Mouse (Mus musculus) large intestine, adult 2 months (tissue): ENCODE results near the gene Gm20517. TPM values are rescaled to one million over a fixed set of nuclear protein-coding genes. Genes with fewer than 3 reads are reported as not detected.

Experiments used
- polyA plus RNA-seq: library from polyadenylated mRNA; depleted of rRNA; stranded (reverse); fragments of >200 nt; gene quantifications from 2 replicates; pipeline ENCODE4 v1.2.3, GENCODE M21; 2012; rRNA removed

The Gm20517 gene
- polyA plus RNA-seq, 1 experiment = 0.17 TPM

Other genes starting within 250 kb of the Gm20517 start
- gene Mrps10, start 242.7 kb upstream of the Gm20517 start, polyA plus RNA-seq = 21.0 and 21.9 TPM in 2 replicates
- 1.3 and 1.6 TPM in 2 replicates for gene Guca1b, start 226.2 kb upstream of the Gm20517 start, polyA plus RNA-seq
- gene Guca1a, start 211.0 kb upstream of the Gm20517 start, polyA plus RNA-seq = 2.2 and 3.0 TPM in 2 replicates
- 10.9 and 11.6 TPM in 2 replicates for gene AI661453, start 175.0 kb upstream of the Gm20517 start, polyA plus RNA-seq
- gene 1700001C19Rik, start 174.2 kb upstream of the Gm20517 start, polyA plus RNA-seq = 0.19 and 0.51 TPM in 2 replicates
- 15.3 and 19.7 TPM in 2 replicates for gene Taf8, start 109.3 kb upstream of the Gm20517 start, polyA plus RNA-seq
- 57.0 and 63.7 TPM in 2 replicates for gene Ccnd3, start 106.5 kb upstream of the Gm20517 start, polyA plus RNA-seq
- gene Bysl, start 97 bp upstream of the Gm20517 start, polyA plus RNA-seq = 8.4 and 10.4 TPM in 2 replicates
- 21.7 and 23.7 TPM in 2 replicates for gene Med20, start within 50 bp of the Gm20517 start, polyA plus RNA-seq
- gene Usp49, start 19.1 kb downstream of the Gm20517 start, polyA plus RNA-seq = 5.0 and 9.2 TPM in 2 replicates
- gene Tomm6, start 76.8 kb downstream of the Gm20517 start, polyA plus RNA-seq = 105 and 126 TPM in 2 replicates
- 4.4 and 7.3 TPM in 2 replicates for gene Frs3, start 77.4 kb downstream of the Gm20517 start, polyA plus RNA-seq
- gene Gm21981, start 82.9 kb downstream of the Gm20517 start, polyA plus RNA-seq = 0.70 and 0.87 TPM in 2 replicates
- 0.56 and 0.86 TPM in 2 replicates for gene Prickle4, start 83.1 kb downstream of the Gm20517 start, polyA plus RNA-seq
- gene Pgc, start 115.3 kb downstream of the Gm20517 start, polyA plus RNA-seq = 3.9 and 21.9 TPM in 2 replicates
- 18.0 and 20.3 TPM in 2 replicates for gene Tfeb, start 125.4 kb downstream of the Gm20517 start, polyA plus RNA-seq
- 4.3 and 4.6 TPM in 2 replicates for gene Mdfi, start 223.1 kb downstream of the Gm20517 start, polyA plus RNA-seq